Mouse (Mus musculus) thymus, postnatal 14 days (tissue): ENCODE data around the gene Zfp993.
"Not testable (repeated sequence)": the region's sequence is repeated elsewhere in the genome, so short reads cannot be mapped to it uniquely, and the experiment has no call there.

Source experiments
- DNase-seq: peaks from one replicate; pipeline ENCODE4 v3.0.0; 2021

Gene Zfp993

GRCm38 (mm10) chr4:146610774-146611400, at the start of gene Zfp993:
Zfp993 (plus strand) TSS chr4:146610961.
- not testable (repeated sequence) for DNase-seq

DNA sequence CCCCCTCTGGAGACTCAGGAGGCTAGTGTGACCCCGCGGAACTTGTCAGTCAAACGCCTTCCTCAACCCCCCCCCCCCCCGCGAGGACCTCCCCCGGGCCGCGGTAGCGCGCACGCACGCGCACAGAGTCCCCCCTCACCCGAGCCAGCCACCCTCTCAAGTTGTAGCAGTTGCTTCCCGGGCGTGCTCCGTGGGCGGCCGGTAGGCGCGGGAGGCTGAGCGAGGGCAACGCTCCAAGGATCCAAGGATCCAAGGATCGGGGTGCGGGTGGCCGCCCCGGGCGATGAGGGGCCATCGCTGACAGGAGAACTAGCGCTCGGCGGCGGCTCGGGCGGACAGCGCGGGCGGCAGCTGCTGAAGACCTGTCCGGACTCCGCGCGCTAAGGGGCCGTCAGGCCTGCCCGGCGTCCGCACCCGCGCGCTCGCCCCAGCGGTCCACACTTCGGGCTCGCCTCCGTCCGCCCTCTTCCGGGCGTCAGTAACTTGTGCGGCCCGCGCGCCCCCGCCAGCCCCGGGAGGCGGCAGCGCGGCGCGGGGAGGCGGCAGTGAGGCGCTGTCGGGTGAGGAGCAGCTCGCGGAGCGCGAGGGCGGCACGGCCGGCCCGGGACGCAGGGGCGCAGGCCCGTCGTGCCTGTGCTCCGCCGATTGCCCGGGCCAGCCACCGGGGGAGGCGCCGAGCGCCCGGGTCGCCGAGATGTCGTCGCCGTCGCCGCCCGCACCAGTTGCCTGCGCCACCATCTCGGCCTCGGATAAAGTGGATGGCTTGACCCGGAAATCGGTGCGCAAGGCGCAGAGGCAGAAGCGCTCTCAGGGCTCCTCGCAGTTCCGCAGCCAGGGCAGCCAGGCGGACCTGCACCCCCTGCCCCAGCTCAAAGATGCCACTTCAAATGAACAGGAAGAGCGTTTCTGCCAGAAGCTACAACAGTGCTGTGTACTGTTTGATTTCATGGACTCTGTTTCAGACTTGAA, 30.6 kb upstream of the Zfp993 start:
- not testable (repeated sequence) for DNase-seq

DNA sequence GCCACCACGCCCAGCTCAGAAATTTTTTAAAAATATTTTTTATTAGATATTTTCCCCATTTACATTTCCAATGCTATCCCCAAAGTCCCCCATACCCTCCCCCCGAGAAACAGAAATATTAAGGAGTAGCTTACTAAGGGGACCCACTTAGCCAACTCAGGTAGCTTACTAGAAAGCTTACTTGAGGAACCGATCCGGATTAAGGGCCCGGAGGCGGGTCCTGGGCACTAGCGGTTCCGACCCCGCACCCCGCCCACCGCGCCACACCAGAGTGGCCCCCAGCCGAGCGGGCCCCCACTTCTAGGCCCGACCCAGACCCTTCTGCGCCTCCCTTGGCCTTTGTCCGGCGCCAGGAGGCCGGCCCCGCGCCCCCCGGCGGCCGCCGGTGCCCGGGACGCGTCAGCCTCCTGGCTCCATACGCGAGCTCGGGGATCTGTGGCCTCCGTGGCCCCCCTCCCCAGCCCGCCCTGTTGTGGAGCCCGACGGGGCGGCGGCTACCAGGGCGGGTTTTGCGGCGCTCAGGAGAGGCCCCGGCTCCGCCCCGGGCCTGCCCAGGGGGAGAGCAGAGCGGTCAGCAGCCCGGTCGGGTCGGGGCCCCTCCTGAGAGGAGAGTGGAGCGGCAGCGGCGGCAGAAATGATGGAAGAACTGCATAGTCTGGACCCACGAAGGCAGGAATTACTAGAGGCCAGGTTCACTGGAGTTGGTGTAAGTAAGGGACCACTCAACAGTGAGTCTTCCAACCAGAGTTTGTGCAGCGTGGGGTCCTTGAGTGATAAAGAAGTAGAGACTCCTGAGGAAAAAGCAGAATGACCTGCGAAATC, 7.0 kb upstream of the Zfp993 start:
- DNase-seq, result not testable (repeated sequence)

DNA sequence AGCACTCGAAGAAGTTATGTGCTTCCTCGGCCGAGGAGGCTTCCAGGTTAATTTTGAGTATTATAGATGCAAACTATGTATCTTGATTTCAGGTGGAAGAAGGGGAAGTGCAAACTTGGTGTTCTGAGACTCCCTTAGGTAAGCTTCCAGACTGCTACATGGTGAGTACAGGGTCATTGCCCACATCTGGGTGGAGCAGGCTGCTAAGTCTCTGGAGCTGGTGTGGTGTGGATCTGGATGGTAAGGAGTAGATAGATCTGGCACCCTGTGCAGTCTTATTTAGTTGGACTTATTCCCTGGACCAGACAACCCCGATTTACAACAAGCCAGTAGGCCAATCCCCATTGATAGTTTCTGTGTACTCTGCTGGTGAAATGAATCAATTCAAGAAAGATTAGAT, 33.6 kb downstream of the Zfp993 start:
- not testable (repeated sequence) for DNase-seq

- DNase-seq, result not testable (repeated sequence)
These were observed 38.9 kb downstream of the Zfp993 start for GRCm38 (mm10) chr4:146649641-146650040.

DNA sequence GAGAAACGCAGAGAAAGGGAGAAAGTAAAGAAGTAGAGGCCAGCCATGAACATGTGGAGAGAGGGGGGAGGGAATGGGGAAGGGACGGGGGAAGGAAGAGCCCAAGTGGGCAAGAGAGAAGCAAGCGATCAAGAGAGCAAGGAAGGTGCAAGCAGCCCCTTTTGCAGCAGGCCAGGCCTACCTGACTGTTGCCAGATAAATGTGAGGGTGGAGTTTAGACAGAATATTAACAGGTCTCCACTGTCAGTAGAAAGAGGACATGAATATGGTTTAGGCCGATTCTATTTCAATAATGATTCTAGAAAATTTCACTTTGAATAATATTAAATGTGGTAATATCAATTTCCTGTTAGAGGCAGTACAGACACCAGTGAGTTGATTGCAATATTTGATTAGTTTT, 39.4 kb downstream of the Zfp993 start:
- DNase-seq, result not testable (repeated sequence)

- DNase-seq, result not testable (repeated sequence)
These were observed 39.9 kb downstream of the Zfp993 start for GRCm38 (mm10) chr4:146650639-146651038.
